Mouse (Mus musculus): ENCODE measurements at regions not wholly inside any gene's neighbourhood (a gene's known extent, or its start where the extent isn't known, plus 50 kb on each side); places are given as distances from the start of the nearest gene placed in this dataset.

- TF ChIP-seq GATA1 (IDR thresholded peaks at IDR 0.05; ENCODE audit: borderline replicate concordance, low read length) (no peak), FLI1 (IDR thresholded peaks at IDR 0.05; ENCODE audit: low read length) (no peak)
Measured at GRCm38 (mm10) chr10:125725681-125726139, 240.3 kb upstream of the Lrig3 start.
